Mouse (Mus musculus): ENCODE results near the gene Lck. TPM values are rescaled to one million over a fixed set of nuclear protein-coding genes. Genes with fewer than 3 reads are reported as not detected.

The Lck gene
- 109 and 117 TPM in 2 replicates for polyA plus RNA-seq (2012; rRNA removed)

DNA sequence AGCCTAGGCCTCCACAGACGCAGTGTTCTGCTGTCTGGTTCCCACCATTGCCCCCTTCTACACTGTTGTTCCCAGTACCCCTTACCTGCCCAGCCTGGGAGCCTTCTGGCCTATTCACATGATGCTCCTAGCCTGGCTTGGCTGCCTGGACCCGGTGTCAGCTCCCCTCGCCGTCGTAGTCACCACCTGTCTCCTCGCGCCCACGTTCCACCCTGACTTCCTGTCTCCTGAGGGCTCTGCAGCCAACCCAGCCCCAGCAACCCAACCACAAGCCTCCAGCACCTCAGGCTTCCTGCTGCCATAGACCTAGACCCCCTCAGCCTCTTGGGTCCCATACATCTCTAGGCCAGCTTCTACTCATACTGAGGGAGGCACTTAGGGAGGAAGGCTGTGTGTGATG, at the start of gene Lck:
Lck (minus strand) TSS at position 212 of the 400 bp plus-strand sequence.
- peak; percentile 52 to 63 for DNase-seq (ENCODE audit: low read depth in 1 of 2, low spot score in 2 of 2)
- WGBS, result 17% methylated on average over 8 of the region's 8 CpGs
- TF ChIP-seq CTCF (IDR thresholded peaks at IDR 0.05; ENCODE audit: extremely low read depth, insufficient read depth, insufficient read length, insufficient replicate concordance) (no peak), POLR2A (IDR thresholded peaks at IDR 0.05; ENCODE audit: low read depth, low read length) (peak; percentile 32; the same call in 1 of the 2 replicates)
- Histone ChIP-seq H3K27ac (ENCODE audit: insufficient read depth, low read length) (peak within 1 kb of the TSS; percentile 88), H3K27me3 (ENCODE audit: control insufficient read depth, insufficient read depth, low read length) (no peaks in the 10 kb centered on the region), H3K4me3 (ENCODE audit: extremely low read depth, insufficient read depth, insufficient read length) (peak within 1 kb of the TSS; percentile 58), H3K36me3 (ENCODE audit: control insufficient read depth, insufficient read depth, low read length) (no peaks in the 10 kb centered on the region), H3K4me1 (ENCODE audit: control insufficient read depth, insufficient read depth, insufficient read length) (peaks cover 21% of the 10 kb centered on the region; the same call in 1 of the 2 replicates)

GRCm38 (mm10) chr4:129622803-129623535, 49.5 kb upstream of the Lck start:
- H3K4me3 ChIP-seq (ENCODE audit: extremely low read depth, insufficient read depth, insufficient read length), result peak overlapping the region; percentile 85
- H3K27me3 ChIP-seq (ENCODE audit: control insufficient read depth, insufficient read depth, low read length), result no peaks in the 10 kb centered on the region
- no peak for DNase-seq (ENCODE audit: low read depth in 1 of 2, low spot score in 2 of 2)
- peaks cover 3% of the 10 kb centered on the region; the same call in 1 of the 2 replicates for H3K36me3 ChIP-seq (ENCODE audit: control insufficient read depth, insufficient read depth, low read length)
- peaks cover 11% of the 10 kb centered on the region; the same call in 1 of the 2 replicates for H3K4me1 ChIP-seq (ENCODE audit: control insufficient read depth, insufficient read depth, insufficient read length)
- 24% methylated on average over 8 of the region's 8 CpGs for whole genome bisulfite sequencing
- TF ChIP-seq POLR2A (IDR thresholded peaks at IDR 0.05; ENCODE audit: low read depth, low read length), result no peak
- TF ChIP-seq CTCF (IDR thresholded peaks at IDR 0.05; ENCODE audit: extremely low read depth, insufficient read depth, insufficient read length, insufficient replicate concordance), result no peak
- peak overlapping the region; percentile 20 for H3K27ac ChIP-seq (ENCODE audit: insufficient read depth, low read length)

GRCm38 (mm10) chr4:129622120-129622802, 48.8 kb upstream of the Lck start:
- Histone ChIP-seq H3K36me3 (ENCODE audit: control insufficient read depth, insufficient read depth, low read length) (no peaks in the 10 kb centered on the region; the same call in 1 of the 2 replicates), H3K27me3 (ENCODE audit: control insufficient read depth, insufficient read depth, low read length) (no peaks in the 10 kb centered on the region), H3K4me3 (ENCODE audit: extremely low read depth, insufficient read depth, insufficient read length) (peak overlapping the region; percentile 85; the same call in 1 of the 2 replicates), H3K4me1 (ENCODE audit: control insufficient read depth, insufficient read depth, insufficient read length) (peaks cover 12% of the 10 kb centered on the region; the same call in 1 of the 2 replicates), H3K27ac (ENCODE audit: insufficient read depth, low read length) (peak overlapping the region; percentile 20)
- no peak for TF ChIP-seq CTCF (IDR thresholded peaks at IDR 0.05; ENCODE audit: extremely low read depth, insufficient read depth, insufficient read length, insufficient replicate concordance)
- TF ChIP-seq POLR2A (IDR thresholded peaks at IDR 0.05; ENCODE audit: low read depth, low read length), result no peak
- DNase-seq (ENCODE audit: low read depth in 1 of 2, low spot score in 2 of 2), result no peak
- WGBS, result 88% methylated on average over 11 of the region's 11 CpGs

GRCm38 (mm10) chr4:129621283-129621841, 47.9 kb upstream of the Lck start:
- peak overlapping the region; percentile 15; the same call in 1 of the 2 replicates for H3K4me3 ChIP-seq (ENCODE audit: extremely low read depth, insufficient read depth, insufficient read length)
- peak overlapping the region; percentile 37 for H3K27ac ChIP-seq (ENCODE audit: insufficient read depth, low read length)

GRCm38 (mm10) chr4:129620419-129621282, 47.2 kb upstream of the Lck start:
- 91% methylated on average over 11 of the region's 11 CpGs for WGBS
- Histone ChIP-seq H3K4me1 (ENCODE audit: control insufficient read depth, insufficient read depth, insufficient read length) (peaks cover 12% of the 10 kb centered on the region; the same call in 1 of the 2 replicates), H3K36me3 (ENCODE audit: control insufficient read depth, insufficient read depth, low read length) (no peaks in the 10 kb centered on the region; the same call in 1 of the 2 replicates), H3K4me3 (ENCODE audit: extremely low read depth, insufficient read depth, insufficient read length) (peak overlapping the region; percentile 15; the same call in 1 of the 2 replicates), H3K27me3 (ENCODE audit: control insufficient read depth, insufficient read depth, low read length) (no peaks in the 10 kb centered on the region), H3K27ac (ENCODE audit: insufficient read depth, low read length) (peak overlapping the region; percentile 37)
- TF ChIP-seq POLR2A (IDR thresholded peaks at IDR 0.05; ENCODE audit: low read depth, low read length) (no peak), CTCF (IDR thresholded peaks at IDR 0.05; ENCODE audit: extremely low read depth, insufficient read depth, insufficient read length, insufficient replicate concordance) (no peak)
- DNase-seq (ENCODE audit: low read depth in 1 of 2, low spot score in 2 of 2), result no peak

More at GRCm38 (mm10) chr4:129621283-129621841, 47.9 kb upstream of the Lck start:
- TF ChIP-seq POLR2A (IDR thresholded peaks at IDR 0.05; ENCODE audit: low read depth, low read length) (no peak), CTCF (IDR thresholded peaks at IDR 0.05; ENCODE audit: extremely low read depth, insufficient read depth, insufficient read length, insufficient replicate concordance) (no peak)
- H3K36me3 ChIP-seq (ENCODE audit: control insufficient read depth, insufficient read depth, low read length), result no peaks in the 10 kb centered on the region; the same call in 1 of the 2 replicates
- 69% methylated on average over 8 of the region's 8 CpGs for WGBS
- peaks cover 12% of the 10 kb centered on the region; the same call in 1 of the 2 replicates for H3K4me1 ChIP-seq (ENCODE audit: control insufficient read depth, insufficient read depth, insufficient read length)
- DNase-seq (ENCODE audit: low read depth in 1 of 2, low spot score in 2 of 2), result no peak
- no peaks in the 10 kb centered on the region for H3K27me3 ChIP-seq (ENCODE audit: control insufficient read depth, insufficient read depth, low read length)

Measured in spleen, adult 2 months (tissue).